Mouse (Mus musculus): Measurements from ENCODE around the gene Tspan32. TPM values are rescaled to one million over a fixed set of nuclear protein-coding genes. Genes with fewer than 3 reads are reported as not detected.

Tspan32 gene
- polyA plus RNA-seq, 1 experiment from 2014 or later: 3.5 TPM

DNA sequence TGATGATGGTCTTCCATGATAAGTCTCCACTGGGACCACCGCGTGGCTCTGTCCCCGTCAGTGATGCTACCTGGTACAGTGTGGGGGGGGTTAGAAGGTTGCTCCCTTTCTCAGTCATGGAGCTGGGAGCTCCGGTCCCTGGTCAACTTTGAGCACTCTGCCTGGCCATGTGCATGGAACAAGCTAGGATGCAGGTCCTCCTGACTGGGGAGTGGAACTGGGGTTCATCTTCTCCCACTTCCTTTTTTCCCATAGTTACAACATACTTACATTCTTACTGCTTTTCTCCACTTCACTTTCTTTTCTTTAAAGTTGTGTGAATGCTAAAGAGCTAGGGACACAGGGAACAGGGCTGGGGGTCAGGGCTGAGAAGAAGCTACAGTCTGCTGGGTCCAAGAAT, 19.7 kb upstream of the Tspan32 start:
- 88% methylated on average over 4 of the region's 4 CpGs for WGBS
- ATAC-seq (ENCODE audit: low read depth): no peak
- no peaks in the 10 kb centered on the region for H3K27me3 ChIP-seq (replicated peaks; ENCODE audit: control insufficient read depth, insufficient read depth, low read length)

DNA sequence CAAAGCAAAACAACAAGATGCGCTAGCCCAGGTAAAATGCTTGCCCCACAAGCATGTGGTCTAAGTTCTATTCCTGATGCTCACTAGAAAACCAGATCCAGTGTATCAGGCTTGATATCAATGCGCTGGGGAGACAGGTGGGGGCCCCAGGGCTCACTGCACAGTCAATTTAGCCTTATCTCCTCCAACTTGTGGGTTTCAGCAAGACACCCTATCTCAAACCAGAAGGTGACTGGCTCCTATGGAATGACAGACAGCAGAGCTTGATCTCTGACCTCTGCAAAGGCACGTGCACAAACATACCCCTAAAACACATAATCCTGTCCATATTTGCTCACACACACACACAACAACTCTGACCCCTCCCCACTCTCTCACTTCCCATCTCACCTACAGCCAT, 17.1 kb upstream of the Tspan32 start:
- no peak for ATAC-seq (ENCODE audit: low read depth)
- H3K27ac ChIP-seq (replicated peaks; ENCODE audit: low read depth, low read length): no peak overlapping the region

More for the DNA sequence above, 19.7 kb upstream of the Tspan32 start:
- no peak overlapping the region for H3K27ac ChIP-seq (replicated peaks; ENCODE audit: low read depth, low read length)
- no peak for DNase-seq (ENCODE audit: low spot score)
- H3K36me3 ChIP-seq (ENCODE audit: control insufficient read depth, insufficient read depth, low read length): no peaks in the 10 kb centered on the region
- H3K4me3 ChIP-seq (ENCODE audit: low read depth, low read length): no peak overlapping the region
- no peaks in the 10 kb centered on the region for H3K9me3 ChIP-seq (ENCODE audit: control insufficient read depth, low read length)
- H3K4me2 ChIP-seq (ENCODE audit: low read depth, low read length): no peak overlapping the region
- H3K4me1 ChIP-seq (ENCODE audit: control insufficient read depth, insufficient read depth, low read length): no peaks in the 10 kb centered on the region
- no peak overlapping the region for H3K9ac ChIP-seq (ENCODE audit: low read depth, low read length)

DNA sequence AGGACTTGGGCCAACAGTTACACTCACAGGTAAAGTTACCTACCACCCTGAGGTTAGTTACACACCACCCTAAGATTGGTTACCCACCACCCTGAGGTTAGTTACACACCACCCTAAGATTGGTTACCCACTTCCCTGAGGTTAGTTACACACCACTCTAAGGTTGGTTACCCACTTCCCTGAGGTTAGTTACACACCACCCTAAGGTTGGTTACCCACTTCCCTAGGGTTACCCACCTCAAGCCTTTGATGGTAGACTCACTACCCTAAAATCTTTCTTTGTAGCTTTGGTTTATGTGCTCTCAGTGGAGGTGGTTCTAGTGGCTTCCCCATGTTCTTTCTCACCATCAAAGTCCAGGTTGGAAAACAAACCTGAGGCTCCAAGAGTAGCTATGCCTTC, 9.8 kb upstream of the Tspan32 start:
- H3K4me1 ChIP-seq (ENCODE audit: control insufficient read depth, insufficient read depth, low read length): peaks cover 6% of the 10 kb centered on the region; the same call in 1 of the 2 replicates
- no peaks in the 10 kb centered on the region for H3K36me3 ChIP-seq (ENCODE audit: control insufficient read depth, insufficient read depth, low read length)
- H3K27ac ChIP-seq (replicated peaks; ENCODE audit: low read depth, low read length): no peak overlapping the region
- no peak overlapping the region for H3K4me3 ChIP-seq (ENCODE audit: low read depth, low read length)
- no peak overlapping the region for H3K4me2 ChIP-seq (ENCODE audit: low read depth, low read length)
- DNase-seq (ENCODE audit: low spot score) (no peak), ATAC-seq (ENCODE audit: low read depth) (no peak)
- no peak overlapping the region for H3K9ac ChIP-seq (ENCODE audit: low read depth, low read length)
- H3K9me3 ChIP-seq (ENCODE audit: control insufficient read depth, low read length): no peaks in the 10 kb centered on the region
- H3K27me3 ChIP-seq (replicated peaks; ENCODE audit: control insufficient read depth, insufficient read depth, low read length): no peaks in the 10 kb centered on the region

More for the DNA sequence above, 17.1 kb upstream of the Tspan32 start:
- 86% methylated on average over 3 of the region's 3 CpGs for WGBS
- DNase-seq (ENCODE audit: low spot score): no peak
- Histone ChIP-seq H3K9ac (ENCODE audit: low read depth, low read length) (no peak overlapping the region), H3K36me3 (ENCODE audit: control insufficient read depth, insufficient read depth, low read length) (no peaks in the 10 kb centered on the region), H3K27me3 (replicated peaks; ENCODE audit: control insufficient read depth, insufficient read depth, low read length) (no peaks in the 10 kb centered on the region), H3K4me3 (ENCODE audit: low read depth, low read length) (no peak overlapping the region), H3K9me3 (ENCODE audit: control insufficient read depth, low read length) (no peaks in the 10 kb centered on the region), H3K4me1 (ENCODE audit: control insufficient read depth, insufficient read depth, low read length) (no peaks in the 10 kb centered on the region), H3K4me2 (ENCODE audit: low read depth, low read length) (no peak overlapping the region)

DNA sequence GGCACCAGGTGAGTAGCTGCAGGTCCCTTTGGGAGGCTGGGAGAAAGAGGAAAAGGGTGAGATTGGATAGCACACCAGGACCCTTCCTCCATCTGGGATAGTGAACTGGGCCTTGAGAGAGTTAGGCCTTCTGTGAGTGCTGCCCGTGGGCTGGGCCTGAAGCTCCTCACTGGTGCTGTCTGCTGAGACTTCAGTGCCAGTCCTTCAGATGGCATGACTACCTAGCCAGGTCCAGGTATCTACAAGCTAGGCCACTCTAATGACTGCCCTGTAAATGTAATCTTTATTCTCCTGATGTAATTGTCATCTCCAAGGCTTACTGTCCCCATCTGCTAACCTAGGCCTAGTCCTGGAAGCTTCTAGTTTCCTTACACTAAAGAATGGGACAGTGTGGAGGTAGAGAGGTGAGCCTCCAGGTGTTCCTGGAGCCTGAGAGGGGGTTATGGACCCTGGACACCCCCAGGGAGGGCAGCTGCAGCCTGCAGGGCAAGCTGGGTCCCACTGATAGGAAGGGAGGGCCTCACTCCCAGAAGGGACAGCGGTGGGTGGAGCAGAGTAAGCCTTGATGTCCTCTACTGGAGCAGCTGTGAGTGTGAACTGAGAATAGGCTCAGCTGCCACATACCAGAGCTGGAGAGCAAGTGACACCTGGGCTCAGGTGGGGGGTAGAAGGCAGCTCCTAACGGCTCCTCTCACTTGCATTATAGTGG, 9.1 kb upstream of the Tspan32 start:
- WGBS: 70% methylated on average over 3 of the region's 3 CpGs
- no peak overlapping the region for H3K27ac ChIP-seq (replicated peaks; ENCODE audit: low read depth, low read length)
- no peak overlapping the region for H3K4me3 ChIP-seq (ENCODE audit: low read depth, low read length)
- no peak overlapping the region for H3K4me2 ChIP-seq (ENCODE audit: low read depth, low read length)
- H3K27me3 ChIP-seq (replicated peaks; ENCODE audit: control insufficient read depth, insufficient read depth, low read length): no peaks in the 10 kb centered on the region
- no peaks in the 10 kb centered on the region for H3K36me3 ChIP-seq (ENCODE audit: control insufficient read depth, insufficient read depth, low read length)
- H3K9me3 ChIP-seq (ENCODE audit: control insufficient read depth, low read length): no peaks in the 10 kb centered on the region
- H3K4me1 ChIP-seq (ENCODE audit: control insufficient read depth, insufficient read depth, low read length): peaks cover 6% of the 10 kb centered on the region; the same call in 1 of the 2 replicates
- H3K9ac ChIP-seq (ENCODE audit: low read depth, low read length): no peak overlapping the region
- ATAC-seq (ENCODE audit: low read depth): no peak
- no peak for DNase-seq (ENCODE audit: low spot score)

DNA sequence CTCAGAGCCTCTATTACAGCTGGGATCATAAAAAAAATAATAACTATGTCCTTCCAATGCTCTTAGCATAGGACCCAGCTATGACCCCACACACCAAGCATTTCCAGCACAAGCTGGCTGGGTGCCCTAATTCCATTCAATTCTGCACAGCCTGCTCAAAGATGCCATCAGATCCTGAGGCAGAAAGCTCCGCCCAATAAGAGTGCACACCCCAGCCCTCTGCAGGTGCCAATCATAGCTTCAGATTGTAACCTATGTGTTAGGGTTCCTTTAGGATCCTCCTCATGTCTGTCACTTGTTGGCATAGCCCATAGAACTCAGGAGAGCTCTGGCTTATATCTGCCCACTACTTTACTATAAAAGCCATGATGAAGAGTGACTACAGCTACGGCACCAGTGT, 7.8 kb upstream of the Tspan32 start:
- Histone ChIP-seq H3K9ac (ENCODE audit: low read depth, low read length) (no peak overlapping the region), H3K27ac (replicated peaks; ENCODE audit: low read depth, low read length) (no peak overlapping the region), H3K36me3 (ENCODE audit: control insufficient read depth, insufficient read depth, low read length) (no peaks in the 10 kb centered on the region), H3K4me3 (ENCODE audit: low read depth, low read length) (no peak overlapping the region), H3K4me1 (ENCODE audit: control insufficient read depth, insufficient read depth, low read length) (peaks cover 6% of the 10 kb centered on the region; the same call in 1 of the 2 replicates), H3K4me2 (ENCODE audit: low read depth, low read length) (no peak overlapping the region), H3K9me3 (ENCODE audit: control insufficient read depth, low read length) (no peaks in the 10 kb centered on the region), H3K27me3 (replicated peaks; ENCODE audit: control insufficient read depth, insufficient read depth, low read length) (no peaks in the 10 kb centered on the region)
- DNase-seq (ENCODE audit: low spot score): no peak
- WGBS: 72% methylated on average over 2 of the region's 2 CpGs
- no peak for ATAC-seq (ENCODE audit: low read depth)

DNA sequence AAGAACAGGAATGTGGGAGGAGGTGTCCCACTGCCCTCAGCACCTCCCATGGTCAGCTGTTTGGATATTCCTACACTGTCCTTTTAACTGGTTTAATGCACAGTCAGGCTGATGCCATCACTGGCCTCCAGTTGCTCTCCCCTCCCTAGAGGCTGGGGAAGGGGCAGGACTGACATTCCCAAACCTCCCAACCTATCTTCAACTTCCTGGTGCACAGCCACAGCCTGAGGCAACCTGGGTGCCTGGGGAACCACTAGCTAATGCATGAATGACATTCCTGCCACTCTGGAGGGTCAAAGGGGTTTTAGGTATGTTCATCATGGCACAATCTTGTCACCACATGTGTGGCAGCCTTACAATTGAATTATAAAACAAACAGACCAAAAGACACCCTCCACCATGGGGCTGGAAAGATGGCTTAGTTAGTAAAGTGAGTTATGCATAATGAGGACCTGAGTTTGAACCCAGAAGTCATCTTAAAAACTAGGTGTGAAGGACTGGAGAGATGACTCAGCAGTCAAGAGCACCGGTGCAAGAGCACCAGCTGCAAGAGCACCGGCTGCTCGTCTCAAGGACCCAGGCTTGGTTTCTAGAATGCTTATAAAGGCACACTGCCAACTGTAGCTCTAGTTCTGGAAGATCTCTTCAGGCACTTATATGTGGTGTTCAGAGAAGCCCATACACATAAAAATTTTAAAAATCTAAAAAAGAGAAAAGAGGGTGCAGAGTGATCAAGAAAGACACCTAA, 7.3 kb upstream of the Tspan32 start:
- Histone ChIP-seq H3K4me2 (ENCODE audit: low read depth, low read length) (no peak overlapping the region), H3K36me3 (ENCODE audit: control insufficient read depth, insufficient read depth, low read length) (no peaks in the 10 kb centered on the region), H3K9ac (ENCODE audit: low read depth, low read length) (no peak overlapping the region), H3K27ac (replicated peaks; ENCODE audit: low read depth, low read length) (no peak overlapping the region), H3K27me3 (replicated peaks; ENCODE audit: control insufficient read depth, insufficient read depth, low read length) (no peaks in the 10 kb centered on the region), H3K9me3 (ENCODE audit: control insufficient read depth, low read length) (no peaks in the 10 kb centered on the region), H3K4me3 (ENCODE audit: low read depth, low read length) (no peak overlapping the region), H3K4me1 (ENCODE audit: control insufficient read depth, insufficient read depth, low read length) (peaks cover 6% of the 10 kb centered on the region; the same call in 1 of the 2 replicates)
- peak; percentile 49 for DNase-seq (ENCODE audit: low spot score)
- ATAC-seq (ENCODE audit: low read depth): no peak
- 43% methylated on average over 3 of the region's 3 CpGs for whole genome bisulfite sequencing

DNA sequence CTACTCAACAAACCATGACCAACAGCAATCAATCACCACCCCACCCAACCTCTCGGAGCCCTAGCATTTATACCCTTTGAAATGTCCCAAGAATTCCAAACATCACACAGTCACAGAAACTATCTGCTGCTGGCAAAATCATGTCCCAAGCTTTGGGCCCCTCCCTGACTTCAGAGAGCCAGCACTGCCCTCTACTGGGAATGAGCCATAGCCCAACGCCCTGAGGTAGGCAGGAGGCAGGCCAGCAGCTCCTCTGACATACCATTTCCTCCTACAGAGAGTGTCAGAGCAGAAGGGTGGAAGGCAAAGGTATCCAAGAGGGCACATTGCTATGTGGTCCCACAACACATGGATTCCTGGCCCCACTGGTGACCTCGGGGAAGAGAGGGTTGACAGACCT, 2.2 kb upstream of the Tspan32 start:
- ATAC-seq (ENCODE audit: low read depth): no peak

DNA sequence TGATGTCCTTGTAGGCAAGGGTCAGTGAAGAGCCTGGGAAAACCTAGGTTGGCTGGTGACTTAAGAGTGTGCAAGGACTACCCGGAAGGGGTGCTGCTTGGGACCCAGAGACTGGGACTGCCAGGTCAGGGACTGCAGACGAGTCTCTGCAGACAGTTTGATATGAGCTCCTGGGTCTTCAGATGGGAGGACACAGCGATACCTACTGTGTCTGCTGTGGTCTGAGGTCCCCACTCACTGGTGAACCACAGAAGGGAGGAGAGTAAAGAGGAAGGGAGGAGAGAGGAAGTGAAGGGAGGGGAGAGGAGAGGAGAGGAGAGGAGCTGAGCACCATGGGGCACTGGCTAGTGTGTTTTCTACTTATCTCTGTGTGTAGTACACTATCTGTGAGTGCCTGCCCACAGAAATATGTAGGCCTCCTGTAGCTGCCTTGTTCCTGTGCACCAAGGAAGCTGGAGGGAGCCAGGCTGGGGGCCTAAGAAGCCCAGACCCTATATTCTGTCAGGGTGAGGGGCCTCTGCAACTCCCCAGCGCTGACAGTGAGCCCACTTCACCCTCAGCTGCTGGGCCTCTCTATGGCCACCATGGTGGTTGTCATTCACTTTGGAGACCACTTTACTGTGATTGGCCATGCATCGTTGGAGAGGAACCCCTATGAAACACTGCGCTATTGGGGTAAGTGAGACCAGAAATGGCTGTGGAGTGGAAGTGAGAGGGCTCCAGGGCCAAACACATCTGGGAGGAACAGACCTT, 674 bp downstream of the Tspan32 start:
- H3K27ac ChIP-seq (replicated peaks; ENCODE audit: low read depth, low read length): no peak overlapping the region
- H3K4me2 ChIP-seq (ENCODE audit: low read depth, low read length): no peak overlapping the region

More for the DNA sequence above, 2.2 kb upstream of the Tspan32 start:
- Histone ChIP-seq H3K4me3 (ENCODE audit: low read depth, low read length) (no peak overlapping the region), H3K9ac (ENCODE audit: low read depth, low read length) (no peak overlapping the region), H3K4me2 (ENCODE audit: low read depth, low read length) (no peak overlapping the region), H3K4me1 (ENCODE audit: control insufficient read depth, insufficient read depth, low read length) (peaks cover 5% of the 10 kb centered on the region), H3K27ac (replicated peaks; ENCODE audit: low read depth, low read length) (no peak overlapping the region), H3K36me3 (ENCODE audit: control insufficient read depth, insufficient read depth, low read length) (no peaks in the 10 kb centered on the region), H3K9me3 (ENCODE audit: control insufficient read depth, low read length) (no peaks in the 10 kb centered on the region), H3K27me3 (replicated peaks; ENCODE audit: control insufficient read depth, insufficient read depth, low read length) (no peaks in the 10 kb centered on the region)
- 22% methylated on average over 3 of the region's 3 CpGs for WGBS
- no peak for DNase-seq (ENCODE audit: low spot score)

More for the DNA sequence above, 674 bp downstream of the Tspan32 start:
- ATAC-seq (ENCODE audit: low read depth): no peak
- Histone ChIP-seq H3K9me3 (ENCODE audit: control insufficient read depth, low read length) (no peaks in the 10 kb centered on the region), H3K27me3 (replicated peaks; ENCODE audit: control insufficient read depth, insufficient read depth, low read length) (no peaks in the 10 kb centered on the region), H3K4me1 (ENCODE audit: control insufficient read depth, insufficient read depth, low read length) (peaks cover 15% of the 10 kb centered on the region), H3K36me3 (ENCODE audit: control insufficient read depth, insufficient read depth, low read length) (no peaks in the 10 kb centered on the region), H3K9ac (ENCODE audit: low read depth, low read length) (0 out of 2 replicates have a peak overlapping the region, but pooled peaks have one; percentile 5), H3K4me3 (ENCODE audit: low read depth, low read length) (no peak overlapping the region)
- WGBS: 77% methylated on average over 6 of the region's 6 CpGs
- DNase-seq (ENCODE audit: low spot score): no peak

All from embryonic facial prominence, embryonic 14.5 days (tissue).